Mouse (Mus musculus) left cerebral cortex, postnatal 10 days (tissue): ENCODE results near the gene Ube2n. TPM values are rescaled to one million over a fixed set of nuclear protein-coding genes. Genes with fewer than 3 reads are reported as not detected.
"Not testable (repeated sequence)": the region's sequence is repeated elsewhere in the genome, so short reads cannot be mapped to it uniquely, and the experiment has no call there.

Experiments used
- DNase-seq, 2 experiments: peaks; one replicate each; pipeline ENCODE4 v3.0.0; 2021 to 2022; ENCODE audit warnings: low spot score in 2 of 2, mixed read lengths in 1 of 2; ENCODE audit errors: extremely low spot score in 1 of 2
- intact Hi-C: fragments of 180-260 bp; cut with DNase I; formaldehyde crosslinking; loops from one replicate; pipeline ENCODE4 v1.15.1; 2025
- total RNA-seq, 2 experiments: library from RNA; stranded (reverse); gene quantifications; 2 replicates each; pipeline ENCODE4 v1.2.3; 2021

The Ube2n gene
- total RNA-seq, 2 experiments from 2014 or later: 232 to 236 TPM

- DNase-seq, intact Hi-C loops: not testable (repeated sequence)
These were observed 34.1 kb downstream of the Ube2n start for GRCm38 (mm10) chr10:95549080-95549479.

GRCm38 (mm10) chr10:95550506-95550905 is 35.6 kb downstream of the Ube2n start:
- no peak for DNase-seq
- intact Hi-C loops: loop anchor here (1.0 to 5.0 kb wide), 3 partner anchors 307 to 482 kb away; no protein-coding TSS in a partner anchor

GRCm38 (mm10) chr10:95551752-95552151 is 36.8 kb downstream of the Ube2n start:
- intact Hi-C loops: loop anchor here (5.0 kb wide), 2 partner anchors 306 to 481 kb away; no protein-coding TSS in a partner anchor
- DNase-seq: no peak

GRCm38 (mm10) chr10:95552326-95552725 is 37.4 kb downstream of the Ube2n start:
- DNase-seq: no peak
- intact Hi-C loops: loop anchor here (5.0 kb wide), 2 partner anchors 305 to 480 kb away; no protein-coding TSS in a partner anchor

GRCm38 (mm10) chr10:95555866-95556265 is 40.9 kb downstream of the Ube2n start:
- DNase-seq: peak in 1 of 2 experiments; percentile 40
- intact Hi-C loops: no loop called here

GRCm38 (mm10) chr10:95557337-95557828 is 42.4 kb downstream of the Ube2n start:
- no peak for DNase-seq
- intact Hi-C loops: no loop called here

- DNase-seq: no peak
- intact Hi-C loops: no loop called here
These were observed 44.5 kb downstream of the Ube2n start for GRCm38 (mm10) chr10:95559426-95559825.

GRCm38 (mm10) chr10:95560394-95560983 is 45.5 kb downstream of the Ube2n start:
- intact Hi-C loops: loop anchor here (5.0 to 10.0 kb wide), 2 partner anchors 52 to 144 kb away; no protein-coding TSS in a partner anchor
- DNase-seq: no peak

GRCm38 (mm10) chr10:95561616-95562015 is 46.7 kb downstream of the Ube2n start:
- intact Hi-C loops: loop anchor here (5.0 to 10.0 kb wide), 2 partner anchors 51 to 143 kb away; no protein-coding TSS in a partner anchor
- no peak for DNase-seq

- DNase-seq: no peak
- intact Hi-C loops: loop anchor here (5.0 to 10.0 kb wide), 2 partner anchors 50 to 142 kb away; no protein-coding TSS in a partner anchor
These were observed 47.5 kb downstream of the Ube2n start for GRCm38 (mm10) chr10:95562395-95562794.

- intact Hi-C loops: loop anchor here (5.0 to 10.0 kb wide), 2 partner anchors 49 to 142 kb away; no protein-coding TSS in a partner anchor
- peak in 1 of 2 experiments; percentile 63 for DNase-seq
These were observed 48.2 kb downstream of the Ube2n start for GRCm38 (mm10) chr10:95562859-95563841.

GRCm38 (mm10) chr10:95563851-95564845 is 49.2 kb downstream of the Ube2n start, which contains the start of gene Nudt4:
TSS of gene Nudt4 (minus strand) at chr10:95564146.
- DNase-seq: peak; percentile 76 to 92
- intact Hi-C loops: loop anchor here (5.0 to 10.0 kb wide), 2 partner anchors 48 to 141 kb away; no protein-coding TSS in a partner anchor

- intact Hi-C loops: loop anchor here (10.0 kb wide), 1 partner anchor 139 kb away; no protein-coding TSS in a partner anchor
- DNase-seq: no peak
These were observed 50.4 kb downstream of the Ube2n start for GRCm38 (mm10) chr10:95565156-95565854.

GRCm38 (mm10) chr10:95566786-95567185 is 51.8 kb downstream of the Ube2n start:
- DNase-seq: no peak
- intact Hi-C loops: loop anchor here (10.0 kb wide), 1 partner anchor 138 kb away; no protein-coding TSS in a partner anchor

- intact Hi-C loops: loop anchor here (10.0 kb wide), 1 partner anchor 137 kb away; no protein-coding TSS in a partner anchor
- no peak for DNase-seq
These were observed 52.6 kb downstream of the Ube2n start for GRCm38 (mm10) chr10:95567550-95567949.

- DNase-seq: no peak
- intact Hi-C loops: loop anchor here (10.0 kb wide), 1 partner anchor 137 kb away; no protein-coding TSS in a partner anchor
These were observed 53.1 kb downstream of the Ube2n start for GRCm38 (mm10) chr10:95568016-95568415.

- intact Hi-C loops: loop anchor here (10.0 kb wide), 1 partner anchor 135 kb away; no protein-coding TSS in a partner anchor
- no peak for DNase-seq
These were observed 54.5 kb downstream of the Ube2n start for GRCm38 (mm10) chr10:95569441-95569840.
